Mouse (Mus musculus): Measurements from ENCODE around the gene Sncb. TPM values are rescaled to one million over a fixed set of nuclear protein-coding genes. Genes with fewer than 3 reads are reported as not detected.

Gene Sncb
- total RNA-seq, 2 experiments from 2014 or later: 739 to 802 TPM

DNA sequence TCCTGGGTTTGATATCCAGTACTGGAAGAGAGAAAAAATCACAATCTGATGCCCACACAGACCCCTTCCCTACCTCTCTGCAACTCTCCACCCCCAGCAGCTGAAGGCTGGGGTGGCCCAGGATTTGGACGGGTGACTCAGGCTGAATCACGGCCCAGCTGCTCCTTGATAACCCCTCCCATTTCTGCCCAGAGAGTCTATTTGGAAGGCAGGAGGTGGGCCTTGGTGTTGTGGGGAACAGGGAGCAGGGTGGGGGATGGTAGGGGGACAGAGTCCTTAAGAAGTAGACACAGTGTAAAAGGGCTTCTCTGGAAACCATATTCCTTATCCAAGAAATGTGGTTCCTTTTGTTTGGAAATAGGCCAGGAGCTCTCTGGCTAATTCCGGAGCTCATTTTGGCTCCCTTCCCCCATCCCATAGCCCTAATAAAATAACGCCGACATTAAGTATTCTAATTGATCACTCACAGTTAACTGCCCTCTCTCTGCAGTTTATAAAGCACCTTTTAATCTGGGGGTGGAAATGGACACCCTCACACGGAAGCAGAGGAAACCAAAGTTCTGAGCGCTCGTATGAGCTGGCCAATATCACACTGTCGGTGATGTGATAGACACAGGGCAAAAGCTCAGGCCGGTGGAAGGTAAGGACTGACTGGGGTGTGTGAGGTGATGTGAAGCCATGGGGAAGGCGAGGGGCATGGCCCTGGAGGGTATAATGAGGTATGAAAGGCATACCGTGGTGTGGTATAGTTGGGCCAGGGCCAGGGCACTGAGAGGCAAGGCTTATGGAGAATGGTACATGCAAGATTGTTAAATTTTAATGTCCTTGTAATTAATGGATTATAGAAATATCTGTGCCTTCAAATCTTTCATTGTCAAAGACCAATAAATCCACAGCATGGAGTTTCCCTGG is 12.0 kb downstream of the Sncb start:
- no peak for DNase-seq (ENCODE audit: extremely low spot score in 1 of 2, low spot score in 2 of 2)
- intact Hi-C loops (cut with DNase I): no loop called here

DNA sequence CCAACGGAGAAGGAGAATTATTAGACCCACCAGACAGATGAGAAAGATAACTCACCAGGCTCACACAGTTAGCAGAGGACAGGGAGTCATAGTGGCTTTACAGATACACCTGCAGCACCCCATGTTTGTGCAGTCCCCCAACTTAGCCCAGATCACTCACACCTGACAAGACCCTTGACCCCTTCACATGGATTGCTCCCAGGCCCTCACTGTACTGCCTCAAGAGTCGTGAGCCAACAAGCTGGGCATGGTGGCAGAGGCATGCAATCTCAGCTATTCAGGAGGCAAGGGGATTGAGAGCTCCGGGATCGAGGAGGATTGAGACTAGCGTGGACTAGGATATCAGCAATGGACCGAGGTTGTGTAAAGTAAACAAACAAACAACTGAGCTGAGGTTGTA is 12.7 kb downstream of the Sncb start:
- intact Hi-C loops (cut with DNase I): no loop called here
- no peak for DNase-seq (ENCODE audit: extremely low spot score in 1 of 2, low spot score in 2 of 2)

DNA sequence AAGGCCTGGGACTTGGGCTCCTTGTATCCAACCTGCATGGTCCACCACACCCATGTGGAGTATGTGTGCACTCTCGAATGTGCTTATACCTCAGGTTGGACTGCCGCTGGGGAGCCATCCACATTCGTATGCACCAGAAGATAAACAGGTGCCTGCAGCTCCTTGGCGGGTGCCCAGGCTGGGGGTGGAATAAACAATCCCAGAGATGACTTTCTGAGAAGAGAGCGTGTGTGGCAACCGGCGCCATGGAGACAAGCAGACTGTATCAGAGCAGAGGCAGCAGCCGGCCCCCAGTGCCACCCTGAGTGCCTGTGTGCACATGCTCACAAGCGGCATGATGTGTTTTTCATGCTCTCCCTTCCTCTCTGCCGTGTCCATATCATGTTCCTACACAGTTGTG is 13.7 kb downstream of the Sncb start:
- peak; percentile 83 to 85 for DNase-seq (ENCODE audit: extremely low spot score in 1 of 2, low spot score in 2 of 2)
- intact Hi-C loops (cut with DNase I): no loop called here

DNA sequence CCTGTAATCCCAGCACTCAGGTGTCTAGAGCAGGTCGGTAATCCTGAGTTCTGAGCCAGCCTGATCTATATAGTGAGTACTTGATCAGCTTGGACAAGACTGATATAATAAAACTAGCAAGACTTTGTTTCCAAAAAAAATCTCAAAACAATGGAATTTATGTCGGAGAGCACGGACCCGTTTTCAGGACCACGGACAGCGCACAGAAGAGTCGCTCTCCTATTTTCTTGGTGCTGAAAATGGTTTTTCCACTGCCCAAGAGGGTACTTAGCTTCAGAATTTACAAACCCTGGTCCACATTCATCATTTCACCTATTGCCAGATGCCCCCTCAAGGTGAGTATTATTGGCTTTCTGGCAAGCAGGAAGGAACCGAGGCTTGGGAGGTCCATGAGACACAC is 15.7 kb downstream of the Sncb start:
- intact Hi-C loops (cut with DNase I): no loop called here
- no peak for DNase-seq (ENCODE audit: extremely low spot score in 1 of 2, low spot score in 2 of 2)

DNA sequence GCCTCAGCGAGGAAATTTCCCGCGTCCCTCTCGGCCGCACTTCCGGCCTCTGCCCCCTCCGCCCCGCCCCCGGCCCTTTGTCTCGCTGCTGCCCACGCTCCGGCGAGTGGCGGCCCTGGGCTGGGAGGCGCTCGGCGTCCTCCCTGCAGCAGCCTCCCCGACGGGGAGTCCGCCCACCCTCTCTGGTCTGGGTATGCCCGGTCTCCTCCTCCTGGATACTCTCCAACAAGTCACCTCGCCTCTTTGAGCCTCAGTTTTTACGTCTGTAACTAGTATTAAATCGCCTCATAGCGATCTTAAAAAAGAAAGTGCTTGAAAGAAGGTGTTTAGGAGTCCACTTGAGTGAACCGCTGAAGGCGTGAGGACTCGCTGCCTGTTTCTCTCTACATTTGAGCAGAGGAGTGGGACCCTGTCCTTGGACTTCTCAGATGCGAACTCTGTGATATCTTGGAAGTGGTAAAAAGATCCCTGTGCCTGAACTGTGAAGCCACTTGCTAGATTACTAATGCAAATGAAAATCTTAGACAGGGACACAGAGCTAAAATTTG is 16.5 kb downstream of the Sncb start, which contains the start of gene Gprin1:
Gene Gprin1 (minus strand): TSS at position 11 of the 548 bp plus-strand sequence.
- intact Hi-C loops (cut with DNase I): no loop called here
- no peak for DNase-seq (ENCODE audit: extremely low spot score in 1 of 2, low spot score in 2 of 2)

DNA sequence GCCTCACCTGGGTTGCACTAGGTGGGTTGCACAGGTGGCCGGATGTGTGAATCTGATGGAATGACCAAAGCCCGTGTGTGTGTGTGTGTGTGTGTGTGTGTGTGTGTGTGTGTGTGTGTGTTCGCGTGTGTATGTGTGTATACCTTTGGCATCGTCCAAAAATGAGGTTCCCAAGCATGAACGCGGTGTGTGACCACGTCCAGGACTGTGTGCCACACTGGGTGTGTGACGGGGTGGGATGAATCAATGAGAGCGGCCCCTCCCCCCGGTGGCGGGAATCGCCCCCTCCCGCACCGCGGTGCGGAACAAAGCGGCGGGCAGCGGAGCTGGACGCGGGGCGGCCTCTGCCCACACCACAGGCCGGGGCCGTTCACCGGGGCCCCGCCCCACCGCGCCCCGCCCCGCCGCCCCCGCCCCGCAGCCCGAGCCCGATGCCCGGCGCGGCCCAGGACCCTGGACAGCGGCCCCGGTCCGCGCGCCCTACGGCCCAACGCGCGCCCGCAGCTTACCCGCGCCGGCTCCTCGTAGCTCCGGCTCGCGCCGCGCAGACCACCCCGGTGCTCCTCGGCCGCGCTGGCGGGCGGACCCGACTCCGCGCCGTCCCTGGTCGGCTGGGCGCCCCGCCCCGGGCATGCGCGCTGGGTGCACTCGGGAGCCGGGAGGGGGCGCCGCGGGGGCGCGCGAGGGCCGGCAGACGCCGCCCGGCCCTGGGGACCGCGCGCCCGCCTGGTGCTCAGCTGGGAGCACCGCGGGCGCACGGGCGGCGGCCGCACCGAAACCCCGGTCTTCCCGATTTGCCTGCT is 17.1 kb downstream of the Sncb start:
- DNase-seq (ENCODE audit: extremely low spot score in 1 of 2, low spot score in 2 of 2): peak in 1 of 2 experiments; percentile 86
- intact Hi-C loops (cut with DNase I): no loop called here

DNA sequence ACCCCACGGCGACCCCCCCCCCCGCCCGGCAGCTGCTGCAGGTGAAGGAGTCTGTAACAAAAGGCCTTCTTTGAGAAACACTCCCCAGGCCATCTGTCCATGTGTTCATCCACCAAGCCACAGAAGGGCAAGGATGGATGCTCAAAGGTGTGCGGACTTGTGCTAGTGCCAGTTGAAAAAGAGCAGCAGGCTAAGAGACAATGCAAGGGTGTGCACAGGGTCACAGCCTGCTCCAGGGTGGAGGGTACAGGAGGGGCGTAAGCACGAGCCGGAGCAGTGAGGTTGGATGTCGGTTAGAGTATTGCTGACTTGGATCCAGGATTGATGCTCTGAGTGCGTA is 17.7 kb downstream of the Sncb start:
- intact Hi-C loops (cut with DNase I): no loop called here
- DNase-seq (ENCODE audit: extremely low spot score in 1 of 2, low spot score in 2 of 2): no peak

DNA sequence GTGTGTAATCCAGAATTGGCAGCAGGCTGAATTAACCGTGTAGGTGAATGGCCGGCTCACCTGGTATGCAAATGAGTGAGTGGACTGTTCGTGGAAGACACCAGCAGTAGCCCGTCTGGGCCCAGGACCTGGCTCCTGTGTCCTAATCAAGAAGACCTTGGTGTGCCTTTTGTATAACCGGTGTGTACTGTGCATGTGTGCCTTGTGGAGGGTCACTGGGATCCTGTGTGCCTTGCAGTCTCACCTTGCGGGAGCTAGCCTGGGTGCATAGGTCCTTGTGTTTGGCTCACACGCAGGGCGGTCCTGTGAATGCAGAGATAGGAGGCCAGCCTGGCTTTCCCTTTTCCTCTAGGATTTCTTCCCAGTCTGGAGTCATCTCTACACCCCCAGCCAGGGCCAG is 18.2 kb downstream of the Sncb start:
- no peak for DNase-seq (ENCODE audit: extremely low spot score in 1 of 2, low spot score in 2 of 2)
- intact Hi-C loops (cut with DNase I): no loop called here

DNA sequence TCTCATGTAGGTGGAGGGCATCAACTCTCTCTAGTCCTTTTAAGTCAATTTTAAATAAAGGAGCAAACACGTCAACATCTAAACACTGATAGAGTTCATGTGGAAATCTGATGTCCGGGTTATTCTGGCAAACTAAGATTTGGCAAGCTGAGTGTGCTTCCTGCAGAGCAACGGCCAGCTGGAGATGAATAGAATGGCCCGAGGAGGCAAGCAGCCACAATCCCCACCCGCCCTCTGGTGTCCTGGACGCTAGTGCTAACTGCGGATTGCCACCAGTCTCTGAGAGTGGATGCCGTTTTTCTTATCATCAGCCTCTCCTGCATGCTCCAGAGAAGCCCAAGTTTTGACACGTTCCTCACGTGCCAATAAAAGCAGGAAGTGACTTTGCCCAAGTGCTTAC is 19.5 kb downstream of the Sncb start:
- DNase-seq (ENCODE audit: extremely low spot score in 1 of 2, low spot score in 2 of 2): no peak
- intact Hi-C loops (cut with DNase I): no loop called here

DNA sequence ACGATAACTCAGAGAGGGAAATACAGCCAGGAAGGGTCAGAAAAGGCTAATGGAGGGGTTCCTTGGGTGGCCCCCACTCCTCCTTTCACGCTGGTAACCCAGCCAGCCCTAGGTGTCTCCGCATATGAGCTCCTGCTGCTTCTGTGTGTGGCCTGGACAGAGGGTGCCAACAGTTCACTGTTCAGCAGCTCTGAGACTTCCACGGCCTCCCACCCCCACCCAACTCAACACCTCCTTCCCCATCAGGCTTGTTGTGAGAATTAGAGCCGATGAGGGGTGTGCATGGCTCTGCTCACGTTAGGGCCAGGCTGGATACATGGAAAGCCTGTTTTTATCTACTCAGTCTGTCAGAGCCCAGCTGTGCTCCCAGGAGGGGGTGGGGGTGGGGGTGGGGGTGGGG is 20.3 kb downstream of the Sncb start:
- intact Hi-C loops (cut with DNase I): no loop called here
- DNase-seq (ENCODE audit: extremely low spot score in 1 of 2, low spot score in 2 of 2): no peak

DNA sequence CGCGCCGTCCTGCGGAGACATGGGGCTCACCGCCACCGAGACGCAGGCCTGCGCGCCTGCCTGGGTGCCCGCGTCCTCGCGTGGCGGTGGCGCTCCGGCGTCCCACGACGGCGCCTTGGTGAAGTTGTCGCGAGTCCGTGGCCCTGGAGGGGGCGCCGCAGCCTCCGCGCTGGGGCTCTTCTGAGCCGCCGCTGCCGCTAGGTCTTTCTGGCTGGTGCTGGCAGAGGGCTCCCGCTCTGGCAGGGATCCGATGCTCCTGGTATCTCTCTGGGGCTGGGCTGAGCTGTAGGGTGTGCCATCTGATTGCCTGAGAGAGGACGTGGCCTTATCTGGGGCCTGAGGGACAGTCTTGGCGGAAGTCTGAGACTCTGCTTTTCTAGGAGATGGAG is 28.2 kb downstream of the Sncb start:
- intact Hi-C loops (cut with DNase I): no loop called here
- DNase-seq (ENCODE audit: extremely low spot score in 1 of 2, low spot score in 2 of 2): peak in 1 of 2 experiments; percentile 42

DNA sequence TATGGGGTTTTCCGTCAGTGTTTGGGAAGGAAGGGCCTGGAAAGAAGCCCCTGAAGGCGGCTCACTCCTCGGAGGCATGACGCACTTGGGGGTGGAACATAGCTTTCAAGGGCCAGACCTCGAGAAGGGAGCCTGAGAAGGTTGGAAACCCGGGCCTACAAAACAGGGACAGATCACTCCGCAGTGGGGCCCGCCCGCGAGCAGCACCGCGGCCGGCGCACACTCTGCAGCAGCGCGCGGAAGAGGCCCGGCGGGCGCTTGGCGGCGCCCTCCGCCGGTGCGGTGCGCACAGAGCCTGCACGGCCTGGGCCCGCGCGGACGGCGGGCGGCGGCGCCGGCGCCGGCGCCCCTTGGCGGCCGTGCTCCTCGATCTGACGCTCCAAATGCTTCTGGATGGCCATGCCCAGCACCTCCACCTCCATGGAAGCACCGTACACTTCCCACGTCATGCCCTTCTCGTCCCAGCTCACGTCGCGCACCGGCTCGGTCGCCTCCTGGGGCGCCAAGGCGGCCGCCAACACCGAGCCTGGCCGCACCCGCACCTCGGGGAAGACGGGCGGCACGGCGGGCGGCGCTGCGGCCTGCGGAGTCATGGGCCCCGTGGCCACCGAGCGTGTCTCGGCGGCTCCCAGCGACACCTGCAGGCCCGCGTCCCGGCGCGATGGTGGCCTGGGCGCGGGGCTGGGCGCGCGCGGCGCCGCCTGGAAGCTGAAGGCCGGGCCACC is 28.7 kb downstream of the Sncb start:
- DNase-seq (ENCODE audit: extremely low spot score in 1 of 2, low spot score in 2 of 2): peak in 1 of 2 experiments; percentile 62
- intact Hi-C loops (cut with DNase I): no loop called here

DNA sequence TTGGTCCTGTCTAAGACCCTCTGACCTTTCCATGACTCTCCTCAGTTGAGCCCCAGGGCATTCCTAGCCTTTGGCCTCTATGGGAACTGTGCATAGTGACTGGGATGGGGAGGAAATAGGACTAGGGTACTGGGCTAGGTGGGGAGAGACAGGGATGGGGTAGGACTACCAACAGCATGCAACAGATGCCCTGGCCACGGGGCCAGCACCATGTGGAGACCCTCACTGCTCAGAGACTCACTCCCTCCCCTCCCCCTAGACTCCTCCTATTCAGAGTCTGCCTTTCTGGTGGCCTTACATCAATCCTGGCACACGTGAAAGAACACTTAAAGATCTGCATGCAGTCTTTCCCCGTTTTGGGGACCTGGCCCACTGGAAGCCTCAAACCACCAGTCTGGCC is 29.5 kb downstream of the Sncb start:
- intact Hi-C loops (cut with DNase I): no loop called here
- DNase-seq (ENCODE audit: extremely low spot score in 1 of 2, low spot score in 2 of 2): no peak

DNA sequence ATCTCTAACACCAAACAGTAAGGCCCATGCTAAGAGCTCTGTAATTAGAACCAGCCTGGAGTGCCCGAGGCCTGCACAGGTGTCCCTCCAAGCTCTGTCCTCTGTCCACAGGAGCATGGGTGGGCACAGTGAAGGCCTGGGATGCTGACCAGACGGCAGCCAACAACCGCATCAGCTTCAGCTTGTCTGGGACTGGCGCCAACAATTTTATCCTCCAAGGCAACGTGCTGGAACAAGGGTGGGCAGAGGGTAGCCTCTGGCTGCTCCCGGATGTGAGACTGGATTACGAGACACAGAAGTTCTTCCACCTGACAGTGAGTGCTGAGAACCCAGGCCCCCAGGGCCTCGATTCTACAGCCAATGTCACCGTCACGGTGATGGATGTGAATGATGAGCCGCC is 40.3 kb downstream of the Sncb start:
- intact Hi-C loops (cut with DNase I): no loop called here

DNA sequence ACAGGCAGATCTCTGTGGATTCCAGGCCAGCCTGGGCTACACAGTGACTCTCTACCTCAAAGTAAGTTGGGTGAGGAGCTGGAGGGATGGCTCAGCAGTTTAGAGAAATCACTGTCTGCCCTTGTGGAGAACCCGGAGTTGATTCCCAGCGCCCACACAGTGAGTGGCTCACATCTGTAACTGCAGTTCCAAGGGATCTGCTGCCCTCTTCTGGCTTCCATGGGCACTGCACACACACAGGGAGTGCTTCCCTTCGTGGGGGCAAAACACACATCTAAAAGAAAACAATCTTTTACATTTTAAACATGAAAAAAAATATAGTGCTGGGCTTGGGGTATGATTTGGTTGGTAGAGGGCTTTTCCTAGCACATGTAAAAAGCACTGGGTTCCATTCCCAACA is 43.3 kb downstream of the Sncb start:
- DNase-seq (ENCODE audit: extremely low spot score in 1 of 2, low spot score in 2 of 2): no peak
- intact Hi-C loops (cut with DNase I): no loop called here

More for the DNA sequence above, 40.3 kb downstream of the Sncb start:
- no peak for DNase-seq (ENCODE audit: extremely low spot score in 1 of 2, low spot score in 2 of 2)

DNA sequence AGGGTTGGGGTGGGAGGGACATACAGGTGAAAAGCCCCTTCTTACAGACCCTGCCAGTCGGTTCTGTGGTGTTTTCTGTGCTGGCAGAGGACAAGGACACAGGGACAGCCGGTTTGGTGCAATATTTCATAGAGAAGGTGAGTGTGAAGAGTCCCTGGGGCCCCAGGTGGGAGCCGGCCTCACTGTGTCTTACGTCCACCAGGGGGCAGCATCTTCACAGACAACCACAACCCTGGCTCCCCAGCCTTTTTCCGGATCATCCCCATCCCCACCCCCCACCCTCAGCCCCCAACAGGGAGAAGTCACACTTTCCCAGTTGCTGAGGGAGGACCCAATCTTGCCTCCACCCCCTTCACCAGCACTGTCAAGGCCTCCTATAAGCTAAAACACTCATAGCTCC is 49.5 kb downstream of the Sncb start:
- intact Hi-C loops (cut with DNase I): loop anchor here (5.0 to 10.0 kb wide), 3 partner anchors 80 to 458 kb away; no protein-coding TSS in a partner anchor
- peak in 1 of 2 experiments; percentile 53 for DNase-seq (ENCODE audit: extremely low spot score in 1 of 2, low spot score in 2 of 2)

DNA sequence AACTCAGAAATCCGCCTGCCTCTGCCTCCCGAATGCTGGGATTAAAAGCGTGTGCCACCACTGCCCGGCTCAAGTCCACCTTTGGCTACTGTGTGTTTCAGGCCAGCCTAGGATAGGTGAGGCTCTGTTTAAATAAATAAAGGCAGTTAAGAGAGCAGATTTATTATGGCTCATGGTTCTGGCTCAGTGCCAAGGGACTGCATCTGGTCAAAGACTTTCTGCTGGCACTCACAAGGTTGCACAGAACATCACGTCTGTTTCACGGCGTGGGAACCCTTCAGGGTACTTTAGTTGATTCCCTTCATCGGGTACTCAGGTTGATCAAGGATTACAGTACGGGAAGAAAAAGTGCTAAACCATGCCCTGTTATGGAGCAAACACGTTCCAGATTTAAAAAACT is 51.4 kb downstream of the Sncb start:
- DNase-seq (ENCODE audit: extremely low spot score in 1 of 2, low spot score in 2 of 2): no peak
- intact Hi-C loops (cut with DNase I): loop anchor here (5.0 to 10.0 kb wide), 3 partner anchors 82 to 460 kb away; no protein-coding TSS in a partner anchor

DNA sequence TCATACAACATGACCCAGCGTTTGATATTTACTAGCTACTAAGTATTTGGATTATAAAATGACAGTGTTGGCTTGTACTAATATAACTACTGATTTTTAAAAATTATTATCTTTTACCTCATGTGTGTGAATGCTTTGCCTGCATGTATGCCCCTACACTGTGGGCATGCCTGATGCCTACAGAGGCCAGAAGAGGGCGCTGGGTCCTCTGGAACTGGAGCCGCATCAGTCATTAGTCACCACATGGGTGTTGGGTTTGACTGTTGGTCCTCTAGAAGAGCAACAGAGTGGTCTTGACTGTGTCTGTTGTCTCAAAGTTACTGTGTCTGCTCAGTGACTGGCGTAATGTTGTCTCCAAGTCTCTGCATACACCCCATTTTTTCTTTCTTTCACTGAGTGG is 52.0 kb downstream of the Sncb start:
- no peak for DNase-seq (ENCODE audit: extremely low spot score in 1 of 2, low spot score in 2 of 2)
- intact Hi-C loops (cut with DNase I): loop anchor here (10.0 kb wide), 2 partner anchors 360 to 460 kb away; no protein-coding TSS in a partner anchor

DNA sequence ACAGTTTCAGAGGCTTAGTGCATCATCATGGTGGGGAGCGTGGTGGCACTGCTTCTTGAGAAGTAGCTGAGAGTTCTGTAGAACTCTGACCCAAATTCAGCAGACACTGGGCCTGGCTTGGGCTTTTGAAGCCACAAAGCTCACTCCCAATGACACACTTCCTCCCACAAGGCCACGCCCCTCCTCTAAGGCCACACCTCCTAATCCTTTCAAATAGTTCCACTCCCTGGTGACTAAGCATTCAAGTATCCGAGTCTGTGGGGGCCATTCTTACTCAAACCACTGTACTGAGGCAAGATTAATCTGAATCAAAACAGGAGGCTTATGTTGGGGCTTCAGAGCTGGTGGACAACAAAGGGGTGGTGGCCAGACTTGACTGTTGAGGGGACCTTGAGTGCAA is 55.5 kb downstream of the Sncb start:
- intact Hi-C loops (cut with DNase I): loop anchor here (10.0 kb wide), 2 partner anchors 364 to 464 kb away; no protein-coding TSS in a partner anchor
- no peak for DNase-seq (ENCODE audit: extremely low spot score in 1 of 2, low spot score in 2 of 2)

Measured in left cerebral cortex, postnatal 10 days (tissue).